Mouse (Mus musculus) left cerebral cortex, postnatal 4 days (tissue): ENCODE data around the gene Kif13a. TPM values are rescaled to one million over a fixed set of nuclear protein-coding genes. Genes with fewer than 3 reads are reported as not detected.

Experiments
- DNase-seq: peaks from one replicate; pipeline ENCODE4 v3.0.0-alpha.2; 2022
- intact Hi-C: fragments of 180-260 bp; cut with DNase I; formaldehyde crosslinking; loops from one replicate; pipeline ENCODE4 v1.15.1; 2025
- total RNA-seq, 2 experiments: library from RNA; stranded (reverse); gene quantifications; 2 replicates each; pipeline ENCODE4 v1.2.3; 2021

Gene Kif13a
- total RNA-seq, result 10 to 100 TPM; 30.8 to 30.9 TPM

DNA sequence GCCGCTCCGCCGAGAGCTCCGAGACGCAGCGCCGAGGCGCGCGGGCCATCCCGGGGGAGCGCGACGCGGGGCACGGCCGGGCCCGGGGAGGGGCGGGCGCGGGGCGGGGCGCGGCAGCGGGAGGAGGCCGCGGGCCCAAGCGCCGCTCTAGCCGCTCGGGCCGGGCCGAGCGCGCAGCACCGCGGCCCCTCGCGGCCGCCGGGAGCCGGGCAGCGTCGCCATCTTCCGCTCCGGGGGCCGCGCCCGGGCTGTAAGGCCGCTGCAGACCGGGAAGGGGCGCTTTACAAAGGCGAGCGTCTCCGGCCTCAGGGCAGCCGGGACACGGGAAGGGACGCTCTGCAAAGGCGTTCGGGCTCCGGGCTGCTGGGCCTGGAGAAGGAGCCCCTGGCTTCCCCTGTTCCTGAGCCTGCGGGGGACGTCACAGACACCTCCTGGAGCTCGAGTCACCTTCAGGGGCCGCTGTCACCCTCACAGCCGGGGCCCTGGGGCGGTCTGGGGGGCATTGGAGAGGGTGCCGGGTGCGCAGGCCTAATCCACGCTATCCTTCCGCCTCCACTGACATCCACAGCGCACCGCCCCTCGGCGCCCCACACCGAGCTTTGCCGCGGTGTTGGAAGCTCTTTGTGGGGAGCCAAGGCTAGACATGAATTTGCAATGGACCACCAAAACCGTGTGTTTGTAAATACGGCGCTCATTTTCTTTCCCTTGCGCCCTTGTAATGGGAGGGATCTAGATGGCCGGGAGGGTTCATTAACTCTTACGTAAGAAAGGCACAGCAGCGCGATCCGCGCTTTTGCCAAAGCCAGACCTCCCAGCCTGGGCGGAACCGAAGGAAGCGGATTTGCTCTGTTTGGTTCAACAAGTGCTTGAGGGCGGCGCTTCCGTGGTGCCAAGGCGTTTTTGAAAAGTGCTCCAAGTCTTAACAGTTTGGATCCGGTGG lies at the start of gene Kif13a:
Kif13a (minus strand) TSS at position 149 of the 940 bp plus-strand sequence.
- intact Hi-C loops, result loop anchor here (5.0 kb wide), 1 partner anchor 82 kb away; the partner anchor contains the start of gene Nhlrc1
- DNase-seq, result peak; percentile 87

DNA sequence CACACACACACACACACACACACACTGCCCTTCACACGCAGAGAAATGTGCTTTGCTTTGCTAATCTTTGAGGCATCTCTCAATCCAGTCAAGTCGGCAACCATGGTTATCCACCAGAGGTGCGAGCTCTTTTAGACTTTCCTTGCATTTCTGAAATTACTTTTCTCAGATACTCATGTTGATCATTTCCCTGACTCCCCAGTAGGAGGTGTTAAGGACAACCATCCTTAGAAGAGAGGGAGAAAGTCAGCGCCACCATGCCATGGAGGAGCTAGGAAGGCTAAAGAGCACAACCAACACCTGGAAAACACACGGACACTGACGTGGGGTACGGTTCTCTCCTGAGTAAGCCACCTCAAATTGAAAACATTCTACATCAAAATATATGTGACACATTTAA lies 46.9 kb upstream of the Kif13a start:
- DNase-seq, result no peak
- intact Hi-C loops, result no loop called here

DNA sequence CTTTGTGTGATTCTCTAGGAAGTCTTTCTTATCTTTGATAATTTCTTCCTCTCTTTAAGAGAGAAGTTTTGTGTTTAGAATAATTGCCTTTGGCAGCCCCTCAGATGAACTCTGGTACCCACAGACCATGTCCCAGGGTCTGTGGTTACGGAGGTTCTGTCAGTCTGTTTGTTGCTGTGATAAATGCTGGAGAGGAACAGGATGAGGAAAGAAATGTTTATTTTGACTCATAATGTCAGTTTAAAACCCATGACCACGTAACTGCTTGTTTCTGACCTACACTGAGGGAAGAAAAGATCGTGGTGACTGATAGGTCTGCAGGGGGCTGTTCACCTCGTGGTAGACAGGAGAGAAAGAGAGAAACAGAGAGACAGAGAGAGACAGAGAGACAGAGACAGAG lies 46.3 kb upstream of the Kif13a start:
- intact Hi-C loops, result no loop called here

DNA sequence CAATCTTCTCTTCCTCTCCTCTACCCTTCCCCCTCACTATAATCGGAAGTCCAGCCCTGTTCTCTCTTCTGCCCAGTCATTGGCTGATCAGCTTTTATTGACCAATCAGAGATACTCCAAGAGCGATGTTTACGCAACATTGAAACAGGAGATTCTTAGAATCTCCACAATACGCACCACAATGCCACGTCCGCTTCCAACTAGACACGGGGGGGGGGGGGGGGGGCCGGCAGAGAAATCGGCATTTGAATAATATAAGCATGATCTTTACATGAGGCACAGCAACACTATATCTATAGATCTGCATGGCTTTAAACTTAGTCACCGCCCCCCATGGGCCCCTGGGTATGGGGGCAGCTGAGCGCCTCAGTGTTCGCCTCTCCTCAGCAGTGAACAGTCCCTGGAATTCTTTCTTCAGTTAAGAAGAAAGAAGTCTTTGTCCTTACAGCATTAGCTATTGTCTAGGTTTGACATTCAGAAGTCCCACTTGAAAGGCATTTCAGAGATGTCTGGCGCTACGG lies 45.4 kb upstream of the Kif13a start:
- intact Hi-C loops, result no loop called here
- DNase-seq, result no peak

More for the DNA sequence above, 46.3 kb upstream of the Kif13a start:
- no peak for DNase-seq

DNA sequence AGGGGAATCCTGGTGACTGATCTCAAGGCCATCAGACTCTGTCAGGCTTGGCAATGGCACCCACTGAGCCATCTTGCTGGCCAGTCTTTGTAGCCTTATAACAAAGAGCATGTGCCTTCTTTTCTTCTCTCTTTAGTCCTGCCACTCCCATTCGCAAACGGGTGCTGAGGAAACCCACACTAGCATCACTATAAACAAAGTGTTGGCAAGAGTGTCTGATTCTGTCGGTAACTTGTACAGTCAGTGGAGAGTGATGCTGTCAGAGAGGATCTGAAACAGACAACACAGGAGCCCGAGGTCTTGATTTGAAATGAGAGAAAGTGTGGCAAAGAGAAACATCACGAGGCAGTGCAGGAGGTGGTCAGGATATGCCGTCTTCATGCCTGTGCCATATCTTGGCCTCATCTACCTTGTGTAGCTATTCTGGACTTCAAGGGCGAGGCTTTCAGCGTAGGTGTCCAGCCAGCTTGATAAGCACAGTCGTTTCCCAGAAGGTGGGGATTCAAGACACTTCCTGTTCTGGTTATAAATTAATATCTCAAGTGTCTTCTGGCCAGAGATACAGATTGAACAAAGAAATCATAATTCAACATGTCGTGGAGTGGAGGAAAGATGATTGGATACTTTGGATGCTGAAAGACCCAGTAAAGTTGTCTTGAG lies 40.7 kb upstream of the Kif13a start:
- intact Hi-C loops, result no loop called here
- DNase-seq, result no peak

DNA sequence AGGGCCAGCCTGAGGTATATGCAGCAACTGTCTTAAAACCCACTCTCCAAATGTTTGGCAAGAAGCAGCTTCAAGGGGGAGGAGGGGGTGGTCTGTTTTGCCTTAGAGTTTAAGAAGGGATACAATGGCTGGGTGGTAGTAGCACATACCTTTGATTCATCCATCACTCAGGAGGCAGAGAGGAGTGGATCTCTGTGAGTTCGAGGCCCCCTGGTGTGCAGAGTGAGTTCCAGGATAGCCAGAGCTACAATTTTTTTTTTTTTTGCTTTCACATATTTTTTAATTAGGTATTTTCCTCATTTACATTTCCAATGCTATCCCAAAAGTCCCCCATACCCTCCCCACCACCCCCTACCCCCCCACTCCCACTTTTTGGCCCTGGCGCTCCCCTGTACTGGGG lies 39.0 kb upstream of the Kif13a start:
- DNase-seq, result no peak
- intact Hi-C loops, result no loop called here

DNA sequence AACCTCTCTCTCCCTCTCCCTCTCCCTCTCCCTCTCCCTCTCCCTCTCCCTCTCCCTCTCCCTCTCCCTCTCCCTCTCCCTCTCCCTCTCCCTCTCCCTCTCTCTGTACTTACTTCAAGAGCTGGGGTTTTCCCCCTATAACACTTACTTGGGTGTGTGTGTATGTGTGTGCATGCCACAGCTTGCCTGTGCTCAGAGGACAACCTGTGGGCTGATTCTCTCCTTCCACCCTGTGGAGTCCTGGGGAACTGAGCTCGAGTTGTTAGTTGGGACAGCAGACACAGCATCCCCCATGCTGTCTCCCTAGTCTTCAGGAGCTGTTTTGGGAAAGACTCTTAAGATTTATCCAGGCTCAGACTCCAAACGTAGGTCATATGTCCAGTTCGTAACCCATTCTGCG lies 37.6 kb upstream of the Kif13a start:
- DNase-seq, result no peak
- intact Hi-C loops, result no loop called here

DNA sequence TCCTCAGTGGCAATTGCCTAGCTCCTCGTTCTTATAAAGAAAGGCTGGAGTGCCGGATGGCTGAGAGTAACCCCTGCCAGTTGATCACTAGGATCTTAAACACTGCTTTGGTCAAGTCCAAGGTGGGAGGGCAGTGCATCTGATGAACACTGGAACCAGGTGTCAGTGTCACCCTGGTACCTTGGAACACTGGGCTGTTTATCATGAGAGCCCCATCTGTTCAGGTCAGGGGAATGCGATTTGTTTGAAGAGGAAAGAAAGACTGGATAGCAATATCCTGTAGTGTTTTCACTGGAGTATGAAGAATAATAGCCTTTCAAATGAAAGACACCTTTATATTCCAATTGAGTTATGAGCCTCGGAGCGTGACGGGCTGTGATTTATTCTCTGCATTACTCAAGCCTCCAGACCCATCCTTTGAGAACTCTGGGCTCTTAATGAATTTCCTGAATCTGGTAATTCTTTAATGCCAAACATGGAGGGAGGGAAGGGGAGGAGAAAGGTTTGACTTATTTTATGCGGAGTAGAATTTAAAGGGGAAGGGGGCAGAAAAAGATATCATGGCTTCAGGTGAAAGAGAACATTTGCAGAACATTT lies 31.3 kb upstream of the Kif13a start:
- intact Hi-C loops, result no loop called here
- DNase-seq, result no peak

DNA sequence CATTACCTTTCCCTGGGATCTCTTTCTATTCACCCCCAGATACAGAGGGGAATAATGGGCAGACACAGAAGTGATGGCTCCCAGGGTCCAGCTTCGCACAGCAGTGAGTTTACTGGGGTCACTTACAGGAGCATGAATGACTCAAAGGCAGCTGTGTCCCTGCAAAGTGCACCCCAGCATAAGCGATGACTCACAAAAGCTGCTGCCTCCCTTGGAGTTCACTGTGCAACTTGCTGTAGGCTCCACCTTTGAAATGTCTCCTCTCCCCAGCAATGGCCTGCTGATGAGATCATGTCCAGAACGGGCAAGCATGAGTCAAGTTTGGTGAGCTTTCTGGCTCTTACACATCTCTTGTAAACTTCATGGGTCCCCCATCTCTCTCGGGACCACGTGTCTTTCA lies 29.5 kb upstream of the Kif13a start:
- no peak for DNase-seq
- intact Hi-C loops, result no loop called here

DNA sequence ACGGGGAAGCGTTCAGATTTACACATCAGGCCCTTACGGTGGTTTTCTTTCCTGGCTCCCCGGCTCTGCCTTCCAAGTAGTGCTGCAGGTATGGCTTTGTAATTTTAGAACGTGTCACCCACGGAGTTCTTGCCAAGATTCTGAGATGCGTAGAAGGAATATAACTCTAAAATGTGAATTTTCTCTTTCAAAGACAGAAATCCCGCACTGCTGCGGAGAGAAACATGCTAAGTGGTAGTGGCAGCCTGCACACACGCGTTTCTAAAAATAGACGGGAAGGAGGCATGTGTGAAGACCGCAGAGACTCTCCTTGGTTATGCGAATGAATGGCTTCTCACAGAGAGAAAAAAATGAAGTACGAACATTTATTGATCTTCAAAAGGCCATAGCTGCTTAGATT lies 21.5 kb upstream of the Kif13a start:
- intact Hi-C loops, result no loop called here
- DNase-seq, result no peak

DNA sequence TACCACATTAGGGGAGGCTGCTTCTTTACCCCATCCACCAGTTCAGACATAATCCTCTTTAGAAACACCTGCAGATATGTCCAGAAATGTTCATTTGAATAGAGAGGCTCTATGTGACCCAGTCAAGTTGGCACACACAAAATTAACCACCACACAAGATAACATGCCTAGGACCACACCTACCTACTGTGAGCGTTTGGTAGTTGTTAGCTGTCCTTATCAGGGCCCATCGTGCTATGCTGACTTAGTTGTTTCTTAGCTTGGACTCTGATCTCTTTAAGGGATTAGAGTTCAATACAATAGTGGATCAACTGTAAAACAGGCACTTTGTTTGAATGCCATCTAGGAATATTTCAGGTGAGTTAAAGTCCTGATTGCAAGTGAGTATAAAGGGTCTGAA lies 20.1 kb upstream of the Kif13a start:
- intact Hi-C loops, result no loop called here
- no peak for DNase-seq

DNA sequence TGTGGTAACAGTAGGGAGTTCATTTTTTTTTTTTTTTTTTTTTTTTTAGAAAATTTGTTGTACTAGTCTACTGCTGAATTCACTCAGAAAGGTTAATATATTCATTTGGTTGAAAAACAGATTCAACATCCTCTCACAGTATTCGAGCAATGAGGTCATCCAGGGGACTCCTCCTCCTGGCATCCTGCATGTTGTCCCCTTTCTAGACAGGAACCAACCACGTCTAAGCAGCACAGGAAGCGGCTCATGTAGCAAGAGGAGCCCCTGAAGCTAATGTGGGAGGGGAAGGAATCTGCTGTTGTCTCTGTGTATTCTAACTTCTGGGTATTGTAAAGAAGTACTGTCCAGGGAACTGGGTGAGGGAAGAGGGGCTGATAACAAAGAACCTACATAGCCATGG lies 18.4 kb upstream of the Kif13a start:
- DNase-seq, result no peak
- intact Hi-C loops, result no loop called here

DNA sequence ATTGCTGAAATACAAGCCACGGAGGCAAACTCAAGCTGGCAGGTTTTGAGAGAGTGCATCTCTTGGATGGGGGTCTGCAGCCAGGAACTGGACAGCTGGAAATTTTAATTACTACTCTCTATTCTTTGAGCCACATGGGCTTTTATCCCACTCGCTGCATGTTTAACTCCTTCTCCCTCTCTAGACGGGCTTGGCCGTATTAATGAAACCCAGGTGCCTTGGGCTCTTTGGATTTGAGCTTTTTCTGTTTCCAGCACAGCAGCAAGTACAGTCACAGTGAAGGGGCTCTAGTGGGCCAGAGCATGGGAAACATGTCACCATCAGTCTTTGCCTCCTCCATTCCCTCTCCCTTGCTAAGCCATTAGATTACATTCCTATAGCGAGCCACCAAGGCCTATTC lies 16.4 kb upstream of the Kif13a start:
- no peak for DNase-seq
- intact Hi-C loops, result no loop called here

DNA sequence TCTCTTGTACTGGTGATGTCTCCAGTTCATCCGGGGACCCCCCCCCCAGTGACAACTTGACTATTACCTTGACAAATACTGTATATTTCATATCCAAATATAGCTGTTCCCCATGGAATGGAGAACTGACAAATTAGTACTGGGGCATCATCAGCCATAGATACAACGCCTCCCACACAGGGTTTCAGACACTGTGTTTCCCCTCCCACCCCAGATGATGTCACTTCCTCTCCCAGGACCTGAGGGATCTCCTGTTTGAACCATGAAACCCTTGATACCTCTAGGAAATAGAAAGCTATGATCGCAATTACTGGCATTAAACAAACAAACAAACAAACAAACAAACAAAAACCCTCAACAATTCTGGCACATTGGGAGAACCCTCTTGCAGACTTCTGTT lies 15.6 kb upstream of the Kif13a start:
- intact Hi-C loops, result no loop called here
- no peak for DNase-seq

DNA sequence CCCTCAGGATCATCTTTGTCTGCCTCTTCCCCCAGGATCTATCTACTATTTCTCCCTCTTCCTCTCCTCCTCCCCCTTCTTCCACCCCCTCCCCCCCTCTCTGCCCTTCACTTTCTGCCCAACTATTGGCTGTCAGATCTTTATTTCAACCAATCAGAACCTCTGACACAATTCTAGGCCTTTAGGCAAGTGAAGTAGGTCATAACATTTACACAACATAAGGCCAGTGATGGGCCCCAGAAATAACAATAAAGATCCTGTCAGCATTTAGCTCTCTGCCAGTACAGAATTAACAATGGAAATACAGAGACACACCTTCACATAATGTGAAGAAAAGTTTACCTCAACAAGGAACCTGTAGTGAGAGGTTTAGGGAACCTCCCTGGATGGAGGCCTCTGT lies 13.6 kb upstream of the Kif13a start:
- DNase-seq, result no peak
- intact Hi-C loops, result no loop called here

DNA sequence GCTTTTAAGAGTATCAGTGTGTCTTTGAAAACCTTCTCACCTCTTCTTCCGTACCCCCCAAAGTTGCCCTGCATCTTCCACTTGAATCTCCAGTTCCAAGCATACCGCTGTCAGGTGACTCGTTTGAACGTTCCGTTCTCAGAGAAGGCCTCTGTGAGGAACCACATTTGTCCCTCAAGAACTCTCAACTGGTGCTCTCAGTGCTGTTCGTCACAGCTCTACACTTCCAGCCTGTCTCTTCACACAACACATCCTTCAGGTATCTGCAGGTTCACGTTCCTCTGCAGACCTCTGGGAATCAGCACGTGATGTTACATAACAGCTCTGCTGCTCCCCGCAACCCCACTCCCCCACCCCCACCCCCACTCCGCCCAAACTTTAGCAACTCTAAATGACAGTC lies 4.4 kb upstream of the Kif13a start:
- intact Hi-C loops, result loop anchor here (5.0 kb wide), 1 partner anchor 78 kb away; the partner anchor contains the start of gene Nhlrc1
- no peak for DNase-seq

DNA sequence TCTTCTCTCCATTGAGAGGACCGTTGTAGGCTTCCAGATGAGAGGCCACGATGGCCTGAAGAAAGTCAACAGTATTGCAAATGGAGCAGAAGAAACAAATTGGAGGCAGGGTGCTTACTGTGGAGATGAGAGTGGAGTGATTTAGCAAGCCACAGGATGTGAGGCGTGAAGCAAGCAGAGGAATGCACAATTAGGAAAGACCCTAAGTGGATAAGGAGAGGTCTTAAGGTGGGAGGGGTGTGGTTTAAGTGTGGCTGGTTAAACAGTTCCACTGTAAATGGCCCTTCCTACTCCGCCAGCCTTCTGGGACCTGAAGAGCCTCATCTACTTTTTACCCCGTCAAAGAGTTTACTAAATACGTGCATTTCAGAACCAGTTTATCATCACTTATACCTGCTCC lies 3.2 kb upstream of the Kif13a start:
- no peak for DNase-seq
- intact Hi-C loops, result loop anchor here (5.0 kb wide), 1 partner anchor 79 kb away; the partner anchor contains the start of gene Nhlrc1

DNA sequence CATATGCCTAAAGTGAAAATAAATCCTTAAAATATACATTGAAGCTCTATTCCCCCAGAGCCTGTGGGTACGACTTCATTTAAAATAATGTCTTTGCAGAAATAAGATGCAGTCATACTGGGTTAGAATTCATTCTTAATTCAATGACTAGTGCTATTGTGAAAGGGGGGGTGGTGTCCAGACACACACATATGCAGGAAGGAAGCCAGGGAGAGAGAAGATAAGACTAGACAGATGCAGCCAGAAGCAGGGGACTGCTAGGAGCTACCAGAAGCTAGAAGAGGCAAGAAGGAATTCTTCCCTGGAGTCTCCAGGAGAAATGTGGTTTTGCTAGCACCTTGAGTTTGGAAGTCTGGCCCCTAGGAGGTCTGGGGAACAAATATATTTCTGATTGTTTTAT lies 2.4 kb upstream of the Kif13a start:
- DNase-seq, result no peak
- intact Hi-C loops, result loop anchor here (5.0 kb wide), 1 partner anchor 80 kb away; the partner anchor contains the start of gene Nhlrc1

DNA sequence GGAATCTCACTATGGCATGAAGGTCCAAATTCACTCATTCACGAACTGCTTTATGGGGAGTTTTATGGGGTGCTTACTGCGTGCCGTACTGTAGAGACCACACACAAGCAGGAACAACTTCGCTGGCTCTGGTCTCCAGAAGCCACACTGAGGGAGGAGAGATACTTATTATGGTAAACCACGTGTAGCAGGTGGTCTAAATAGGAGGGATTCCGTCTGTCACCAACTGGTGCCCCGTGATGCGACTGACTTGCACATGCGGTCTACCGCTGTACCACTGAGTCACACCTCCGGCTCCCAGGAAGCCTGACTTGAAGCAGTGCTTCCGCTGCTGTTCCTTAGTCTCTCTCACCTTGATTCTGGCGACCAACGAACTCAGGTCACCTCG lies 986 bp upstream of the Kif13a start:
- intact Hi-C loops, result loop anchor here (5.0 kb wide), 1 partner anchor 82 kb away; the partner anchor contains the start of gene Nhlrc1
- DNase-seq, result peak; percentile 17

DNA sequence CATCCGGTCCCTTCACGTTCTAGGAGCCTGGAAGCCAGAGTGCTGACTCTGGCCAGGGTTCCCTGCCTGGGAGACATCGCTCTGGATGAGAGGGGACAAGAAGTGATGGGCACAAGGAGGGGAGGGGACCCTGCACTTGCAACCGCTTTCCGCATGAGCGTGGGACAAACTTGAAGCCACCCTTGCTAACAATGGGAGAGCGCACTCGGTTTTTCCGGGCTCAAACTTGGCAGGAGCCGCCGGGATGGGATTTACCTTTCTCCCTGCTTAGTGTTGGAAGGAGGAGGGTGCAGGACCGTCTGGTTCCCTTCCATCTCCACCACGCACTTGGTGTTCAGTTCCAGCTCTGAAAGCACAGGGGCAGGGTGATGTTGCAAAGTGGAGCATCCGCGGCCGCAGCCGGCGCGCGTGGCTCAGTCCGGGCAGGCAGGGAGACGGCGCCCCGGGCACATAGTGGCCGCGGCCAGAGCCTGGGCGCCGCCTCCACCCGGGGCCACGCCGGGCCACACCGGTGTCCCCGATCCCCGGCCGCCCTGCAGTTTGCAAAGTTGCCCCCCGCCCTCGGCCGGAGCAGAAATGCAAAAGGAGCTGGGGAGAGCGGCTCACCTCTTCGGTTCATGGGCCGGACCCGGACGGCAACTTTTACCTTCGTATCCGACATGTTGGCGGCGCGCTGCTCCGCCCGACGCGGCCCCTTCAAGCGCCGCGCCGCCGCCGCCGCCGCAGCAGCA lies 541 bp downstream of the Kif13a start:
- DNase-seq, result peak; percentile 55
- intact Hi-C loops, result no loop called here

DNA sequence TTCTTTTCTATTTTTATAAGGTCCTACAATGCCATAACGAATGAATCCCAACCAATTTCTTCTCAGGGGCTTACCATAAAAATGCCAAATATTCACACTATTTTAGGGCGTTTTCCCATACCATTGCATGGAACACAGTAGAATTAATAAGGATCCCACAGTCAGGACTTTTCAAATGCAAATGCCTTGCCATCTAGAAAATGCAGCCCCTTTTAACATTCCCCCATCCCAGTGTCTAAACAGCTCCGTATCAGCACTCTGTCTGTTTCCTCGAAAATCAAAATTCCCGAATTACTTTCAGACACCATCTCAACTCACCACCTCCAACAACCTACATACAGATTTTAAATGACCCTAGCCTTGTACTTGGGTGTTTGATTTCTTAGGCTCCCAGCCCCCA lies 1.3 kb downstream of the Kif13a start:
- intact Hi-C loops, result no loop called here
- no peak for DNase-seq
